Mouse (Mus musculus) frontal cortex, postnatal 36 days (tissue): ENCODE measurements around the gene Carm1.
"Not testable (repeated sequence)": the region's sequence is repeated elsewhere in the genome, so short reads cannot be mapped to it uniquely, and the experiment has no call there.

Experiments used
- DNase-seq, 2 experiments: peaks; one replicate each; pipeline ENCODE4 v3.0.0; 2022; ENCODE audit warnings: low spot score in 2 of 2

Carm1 gene

DNA sequence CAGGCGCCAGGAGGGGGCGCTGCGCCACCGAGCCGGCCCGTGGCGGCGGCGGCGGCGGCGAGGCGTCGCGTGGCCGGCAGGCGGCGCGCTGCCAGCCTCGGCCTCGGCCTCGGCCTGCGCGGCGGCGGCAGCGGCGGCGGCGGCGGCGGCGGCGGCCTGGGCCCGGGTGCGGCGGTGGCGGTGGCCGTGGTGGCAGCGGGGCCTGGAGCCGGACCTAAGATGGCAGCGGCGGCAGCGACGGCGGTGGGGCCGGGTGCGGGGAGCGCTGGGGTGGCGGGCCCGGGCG is at the start of gene Carm1:
Carm1 (plus strand) TSS at position 106 of the 286 bp plus-strand sequence.
- DNase-seq, result peak in 1 of 2 experiments; percentile 54

DNA sequence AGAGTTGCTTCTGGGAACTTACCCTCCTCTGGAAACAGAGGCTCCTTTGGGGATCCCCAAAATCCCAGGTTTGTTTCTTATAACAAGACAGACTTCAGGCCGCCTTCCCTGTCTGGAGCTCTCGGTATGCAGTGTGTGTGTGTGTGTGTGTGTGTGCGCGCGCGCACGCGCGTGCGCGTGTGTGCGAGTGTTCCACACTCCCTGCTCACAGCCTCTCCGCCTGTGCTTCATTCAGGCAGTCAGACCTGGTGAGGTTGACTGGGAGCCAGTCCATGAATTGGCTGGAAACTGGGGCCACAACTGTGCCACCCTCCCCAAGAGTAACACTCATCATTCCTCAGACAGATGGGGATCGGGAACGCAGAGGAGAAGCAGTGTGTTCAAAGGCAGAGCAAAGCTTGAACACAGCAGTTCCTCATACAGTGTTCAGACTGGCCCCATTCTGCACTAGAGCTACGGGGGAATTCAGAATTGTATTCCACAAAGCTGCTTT is 49.6 kb upstream of the Carm1 start:
- DNase-seq, result no peak

DNA sequence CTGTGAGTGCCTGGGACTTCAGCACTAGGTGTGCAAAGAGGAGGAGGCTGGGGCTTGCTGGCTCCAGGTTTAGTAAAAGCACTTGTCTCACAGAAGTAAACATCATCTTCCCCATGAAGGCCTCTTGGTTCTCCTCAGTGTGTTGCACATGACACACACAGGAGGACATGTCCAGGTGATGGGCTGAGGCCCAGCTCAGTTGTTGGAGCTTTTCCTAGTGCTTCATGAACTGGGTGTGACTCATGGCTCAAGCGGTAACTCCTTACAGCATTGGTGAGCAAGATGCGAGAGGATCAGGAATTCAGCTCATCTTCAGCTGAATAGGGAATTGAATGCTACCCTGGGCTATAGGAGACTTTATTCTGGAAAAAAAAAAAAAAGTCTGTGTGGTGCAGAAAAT is 49.0 kb upstream of the Carm1 start:
- no peak for DNase-seq

DNA sequence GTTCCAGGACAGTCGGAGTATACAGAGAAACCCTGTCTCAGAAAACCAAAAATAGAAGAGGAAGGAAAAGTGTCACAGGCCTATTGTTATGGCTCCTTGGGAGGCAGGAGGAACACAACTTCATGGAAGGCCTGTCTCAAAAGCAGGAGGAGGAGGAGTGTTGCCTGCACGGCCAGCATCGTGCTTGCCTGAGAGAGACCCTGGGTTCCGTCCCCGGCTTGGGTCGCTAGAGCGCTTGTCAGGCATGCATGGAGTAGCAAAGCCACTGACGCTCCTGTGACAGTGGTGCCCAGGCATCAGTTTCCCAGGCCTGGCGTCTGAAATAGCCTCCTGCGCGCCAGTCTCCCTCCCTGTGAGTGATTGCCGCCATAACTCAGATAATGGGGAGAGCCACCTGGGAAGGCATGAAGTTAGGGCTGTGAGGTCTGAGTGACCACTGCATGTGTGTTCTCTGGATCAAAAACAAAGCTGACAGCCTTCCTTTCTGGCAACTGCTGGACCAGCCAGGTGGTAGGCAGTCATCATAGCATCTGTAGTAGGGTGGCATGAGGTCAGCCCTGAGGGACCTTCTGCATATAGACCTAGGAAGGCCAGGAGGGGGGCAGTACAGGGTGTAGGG is 48.3 kb upstream of the Carm1 start:
- DNase-seq, result no peak

- DNase-seq, result no peak
These were observed 43.3 kb upstream of the Carm1 start for GRCm38 (mm10) chr9:21503352-21503751.

- DNase-seq, result no peak
These were observed 40.9 kb upstream of the Carm1 start for GRCm38 (mm10) chr9:21505767-21506166.

DNA sequence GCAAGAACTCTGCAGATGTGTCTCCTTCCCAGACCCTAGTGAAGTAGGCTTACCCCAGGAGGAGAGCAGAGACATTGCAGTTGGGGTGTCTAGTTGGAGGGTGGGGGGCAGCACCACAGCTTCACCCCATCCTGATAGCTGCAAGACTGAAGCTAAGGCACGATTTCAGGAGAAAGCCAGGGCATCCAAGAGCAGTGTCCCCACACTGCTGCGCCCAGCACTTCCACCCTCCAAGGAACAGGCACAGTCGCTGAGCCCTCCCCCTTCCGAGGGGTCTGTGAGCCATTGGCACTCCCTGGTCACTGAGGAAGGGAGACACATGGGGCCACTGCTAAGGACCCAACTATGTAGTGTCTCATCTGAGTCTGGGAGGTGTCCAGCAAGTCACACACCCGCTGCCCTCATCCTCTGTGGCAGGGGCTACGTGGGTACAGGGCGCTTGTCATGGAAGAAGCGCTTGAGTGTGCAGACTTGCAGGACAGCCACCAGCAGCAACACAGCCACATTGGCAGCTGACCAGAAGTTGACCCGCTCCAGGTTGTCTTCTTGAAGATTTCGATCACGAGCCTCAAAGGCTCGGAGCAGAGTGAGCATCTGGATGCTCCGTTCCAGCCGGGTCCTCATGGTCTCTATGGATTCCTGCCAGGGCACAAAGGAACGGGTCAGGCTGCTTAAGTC is 38.8 kb upstream of the Carm1 start:
- DNase-seq, result no peak

DNA sequence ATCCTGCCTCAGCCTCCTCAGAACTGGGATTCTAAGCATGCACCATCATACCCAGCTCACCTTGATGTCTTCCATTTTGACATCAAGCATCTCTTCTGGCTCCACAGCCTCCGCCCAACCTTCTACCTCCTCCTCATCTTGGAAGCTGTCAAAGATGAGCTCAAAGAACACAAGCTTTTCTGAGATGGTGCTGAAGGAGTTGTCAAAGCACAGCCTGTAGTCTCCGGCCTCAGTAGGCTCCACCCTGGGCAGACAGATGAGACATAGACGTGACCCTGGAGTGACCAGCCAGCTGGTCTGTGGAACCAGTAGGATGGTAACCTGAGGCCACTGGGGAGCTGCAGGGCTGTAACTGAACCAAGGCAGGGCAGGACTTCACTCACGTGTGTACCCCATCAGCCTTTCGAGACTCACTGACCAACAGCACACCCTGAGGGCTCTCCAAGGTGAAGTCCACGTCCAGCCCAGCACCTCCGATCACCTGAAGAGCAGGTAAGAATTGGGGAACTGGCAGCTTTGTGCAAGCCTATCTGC is 37.8 kb upstream of the Carm1 start:
- DNase-seq, result no peak

DNA sequence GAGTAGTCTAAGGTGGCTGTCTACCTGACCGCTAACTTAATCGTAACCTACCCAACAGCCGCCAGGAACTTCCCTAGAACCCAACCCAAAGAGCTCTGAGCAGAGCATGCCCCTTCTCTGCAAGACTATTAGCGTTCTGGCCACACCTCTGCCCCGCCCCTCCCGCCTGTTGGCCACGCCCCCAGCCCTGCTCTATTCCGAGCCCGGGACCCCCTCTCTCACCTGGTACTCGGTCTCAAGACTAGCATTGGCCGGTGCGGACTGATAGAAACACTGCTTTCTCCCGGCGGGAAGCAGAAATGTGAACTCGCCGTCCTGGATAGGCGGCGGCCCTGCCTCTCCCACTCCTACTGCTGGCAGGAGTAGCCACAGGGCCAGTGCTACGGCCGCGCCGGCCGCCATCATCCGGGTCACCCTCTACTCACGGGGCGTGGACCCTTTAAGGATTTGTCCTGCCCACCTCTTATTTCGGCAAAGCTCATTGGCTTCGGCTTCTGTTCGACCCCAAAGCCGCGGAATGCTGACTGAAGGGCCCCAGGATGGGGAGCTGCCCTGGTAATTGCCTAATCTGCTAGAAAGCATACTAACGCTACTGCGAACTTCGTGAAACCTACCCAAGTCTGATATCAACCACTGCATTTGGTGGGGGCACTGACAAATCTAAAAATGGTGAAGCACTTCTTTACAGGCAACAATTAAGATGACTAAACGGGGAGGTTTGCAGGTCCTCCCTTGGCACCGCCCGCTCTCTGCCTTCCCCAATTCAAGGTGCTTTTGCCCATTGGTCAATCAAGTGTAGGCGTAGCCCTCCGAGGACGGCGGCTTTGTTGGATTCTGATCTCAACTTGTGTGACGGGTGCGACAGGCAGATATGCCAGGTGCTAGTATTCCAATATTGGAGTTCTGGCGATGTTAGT is 36.7 kb upstream of the Carm1 start, which contains the start of gene Tmed1:
Tmed1 (minus strand) TSS at position 481 of the 917 bp plus-strand sequence.
- DNase-seq, result peak; percentile 96 to 97

GRCm38 (mm10) chr9:21510689-21511015 is 36.0 kb upstream of the Carm1 start:
- no peak for DNase-seq

DNA sequence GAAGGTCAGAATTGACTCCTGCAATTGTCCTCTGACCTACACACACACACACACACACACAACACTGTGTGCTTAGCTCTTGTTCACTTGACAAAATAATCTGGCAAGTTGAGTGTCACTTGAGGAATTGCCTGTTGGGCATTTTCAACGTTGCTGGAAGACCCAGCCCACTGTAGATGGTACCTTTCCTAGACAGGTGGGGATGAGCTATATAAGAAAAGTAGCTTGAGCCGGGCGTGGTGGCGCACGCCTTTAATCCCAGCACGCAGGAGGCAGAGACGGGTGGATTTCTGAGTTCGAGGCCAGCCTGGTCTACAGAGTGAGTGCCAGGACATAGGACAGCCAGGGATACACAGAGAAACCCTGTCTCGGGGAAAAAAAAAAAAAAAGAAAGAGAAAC is 35.6 kb upstream of the Carm1 start:
- DNase-seq, result no peak

DNA sequence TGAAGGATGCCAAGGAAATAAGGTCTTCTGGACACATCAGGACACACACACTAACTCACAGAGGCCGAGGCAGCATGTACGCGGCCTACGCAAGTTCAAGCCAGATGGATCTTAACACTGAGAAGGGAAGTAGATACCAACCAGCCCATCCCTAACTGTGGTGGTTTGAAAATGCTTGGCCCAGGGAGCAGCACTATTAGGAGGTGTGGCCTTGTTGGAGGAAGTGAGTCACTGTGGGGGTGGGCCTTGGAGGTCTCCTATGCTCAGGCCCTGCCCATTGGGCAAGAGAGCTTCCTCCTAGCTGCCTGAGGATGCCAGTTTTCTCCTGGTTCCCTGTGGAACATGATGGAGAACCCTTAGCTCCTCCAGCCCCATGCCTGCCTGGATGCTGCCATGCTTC is 33.2 kb upstream of the Carm1 start:
- no peak for DNase-seq

GRCm38 (mm10) chr9:21517947-21518495 is 28.7 kb upstream of the Carm1 start:
- no peak for DNase-seq

DNA sequence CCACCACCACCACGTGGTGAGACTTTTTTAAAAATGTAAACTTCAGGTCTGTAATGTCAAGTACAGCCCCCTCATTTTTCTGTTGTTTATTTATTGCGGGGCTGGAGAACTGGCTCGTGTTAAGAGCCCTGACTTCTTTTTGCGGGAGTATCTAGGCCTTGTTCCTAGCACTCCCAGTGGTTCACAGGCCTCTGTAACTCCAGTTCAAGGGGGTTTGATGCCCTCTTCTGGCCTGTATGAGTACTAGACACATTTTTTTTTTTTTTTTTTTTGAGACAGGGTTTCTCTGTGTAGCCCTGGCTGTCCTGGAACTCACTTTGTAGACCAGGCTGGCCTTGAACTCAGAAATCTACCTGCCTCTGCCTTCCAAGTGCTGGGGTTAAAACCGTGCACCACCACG is 28.0 kb upstream of the Carm1 start:
- DNase-seq, result not testable (repeated sequence)

GRCm38 (mm10) chr9:21525142-21525936 is 21.4 kb upstream of the Carm1 start:
- no peak for DNase-seq

GRCm38 (mm10) chr9:21525937-21526633 is 20.6 kb upstream of the Carm1 start, which contains the start of gene AB124611:
TSS of gene AB124611 (plus strand) at chr9:21526176.
- DNase-seq, result no peak

GRCm38 (mm10) chr9:21526634-21526944 is 20.1 kb upstream of the Carm1 start:
- no peak for DNase-seq

DNA sequence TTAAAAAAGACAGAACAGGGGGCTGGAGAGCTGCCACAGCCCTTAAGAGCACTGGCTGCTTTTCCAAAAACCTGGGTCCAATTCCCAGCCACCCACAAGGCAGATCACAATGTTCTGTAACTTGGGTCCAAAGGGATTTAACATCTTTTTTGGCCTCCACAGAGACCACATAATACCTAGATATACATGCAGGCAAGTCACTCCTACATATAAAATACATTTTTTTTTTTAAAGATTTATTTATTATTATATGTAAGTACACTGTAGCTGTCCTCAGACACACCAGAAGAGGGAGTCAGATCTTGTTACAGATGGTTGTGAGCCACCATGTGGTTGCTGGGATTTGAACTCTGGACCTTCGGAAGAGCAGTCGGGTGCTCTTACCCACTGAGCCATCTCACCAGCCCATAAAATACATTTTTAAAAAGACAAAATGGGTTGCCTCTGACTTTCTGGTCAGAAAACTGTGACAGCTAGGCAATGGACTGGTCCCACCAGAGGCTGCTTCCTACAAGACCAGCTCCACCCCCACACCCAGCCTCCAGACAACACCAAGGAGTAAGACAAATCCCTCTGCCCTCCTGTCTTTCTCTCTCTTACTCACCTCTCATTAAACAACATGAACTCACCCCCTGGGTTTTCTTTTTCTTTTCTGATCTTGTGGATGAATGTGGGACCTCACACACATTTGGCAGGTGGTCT is 19.4 kb upstream of the Carm1 start:
- DNase-seq, result no peak

- no peak for DNase-seq
These were observed 18.8 kb upstream of the Carm1 start for GRCm38 (mm10) chr9:21527917-21528324.

DNA sequence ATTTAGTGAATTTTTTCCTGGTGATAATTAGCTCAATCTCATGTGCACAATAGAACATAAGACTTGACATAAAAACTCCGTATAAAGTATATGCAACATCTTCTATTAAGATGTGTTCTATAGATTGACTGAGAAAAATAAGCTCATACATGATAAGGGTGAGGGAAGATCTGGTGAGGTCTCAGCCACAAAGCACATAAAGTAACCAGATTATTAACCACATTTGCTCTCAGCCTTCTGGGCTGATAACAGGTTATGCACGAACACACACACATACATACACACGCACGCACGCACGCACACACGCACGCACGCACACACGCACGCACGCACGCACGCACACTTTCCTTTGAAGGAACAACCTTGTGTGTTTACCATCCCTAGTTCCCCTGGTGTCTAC is 10.2 kb upstream of the Carm1 start:
- no peak for DNase-seq
